Mouse (Mus musculus) forebrain, embryonic 12.5 days (tissue): ENCODE results near the gene Dazap2. TPM values are rescaled to one million over a fixed set of nuclear protein-coding genes. Genes with fewer than 3 reads are reported as not detected.
"Not testable (repeated sequence)": the region's sequence is repeated elsewhere in the genome, so short reads cannot be mapped to it uniquely, and the experiment has no call there.

Experiments
- ATAC-seq: fragments of 200-750 bp; cut with Nextera tagmentation; 2 replicates; pipeline ENCODE4 v1.8.0; 2017; ENCODE audit warnings: moderate TSS enrichment; ENCODE audit not compliant: low FRiP score
- H3K27ac ChIP-seq: fragments of 300-500 bp; sonication (generic); 2 replicates; pipeline ENCODE4 v1.5.1; 2016; ENCODE audit warnings: mild to moderate bottlenecking
- H3K27me3 ChIP-seq: fragments of 300-500 bp; sonication (generic); 2 replicates; pipeline ENCODE4 v1.6.1; 2016; ENCODE audit warnings: mild to moderate bottlenecking
- H3K36me3 ChIP-seq: fragments of 300-500 bp; sonication (generic); replicated peaks from 2 replicates; pipeline ENCODE4 v1.6.1; 2016; ENCODE audit warnings: mild to moderate bottlenecking
- H3K4me1 ChIP-seq: fragments of 300-500 bp; sonication (generic); 2 replicates; pipeline ENCODE4 v1.6.1; 2016
- H3K4me2 ChIP-seq: fragments of 300-500 bp; sonication (generic); 2 replicates; pipeline ENCODE4 v1.6.1; 2016; ENCODE audit warnings: mild to moderate bottlenecking, moderate library complexity
- H3K4me3 ChIP-seq: fragments of 300-500 bp; sonication (generic); replicated peaks from 2 replicates; pipeline ENCODE4 v1.5.1; 2016; ENCODE audit warnings: mild to moderate bottlenecking
- H3K9ac ChIP-seq: fragments of 300-500 bp; sonication (generic); 2 replicates; pipeline ENCODE4 v1.6.1; 2016; ENCODE audit warnings: mild to moderate bottlenecking
- H3K9me3 ChIP-seq: fragments of 300-500 bp; sonication (generic); 2 replicates; pipeline ENCODE4 v1.6.1; 2016
- WGBS: fragments of 180-500 bp; shearing (Covaris S2); methylation state at CpG from one replicate; pipeline ENCODE4 v1.1.7; 2016; 5-methylcytosine and 5-hydroxymethylcytosine counted together
- polyA plus RNA-seq: library from polyadenylated mRNA; unstranded; fragments of >200 nt; fragmentation: Nextera tagmentation; extraction: Ambion mirVana; gene quantifications from 2 replicates; pipeline ENCODE4 v1.2.1, GENCODE M21; 2016

Gene Dazap2
- polyA plus RNA-seq, 1 experiment from 2014 or later = 197 TPM

DNA sequence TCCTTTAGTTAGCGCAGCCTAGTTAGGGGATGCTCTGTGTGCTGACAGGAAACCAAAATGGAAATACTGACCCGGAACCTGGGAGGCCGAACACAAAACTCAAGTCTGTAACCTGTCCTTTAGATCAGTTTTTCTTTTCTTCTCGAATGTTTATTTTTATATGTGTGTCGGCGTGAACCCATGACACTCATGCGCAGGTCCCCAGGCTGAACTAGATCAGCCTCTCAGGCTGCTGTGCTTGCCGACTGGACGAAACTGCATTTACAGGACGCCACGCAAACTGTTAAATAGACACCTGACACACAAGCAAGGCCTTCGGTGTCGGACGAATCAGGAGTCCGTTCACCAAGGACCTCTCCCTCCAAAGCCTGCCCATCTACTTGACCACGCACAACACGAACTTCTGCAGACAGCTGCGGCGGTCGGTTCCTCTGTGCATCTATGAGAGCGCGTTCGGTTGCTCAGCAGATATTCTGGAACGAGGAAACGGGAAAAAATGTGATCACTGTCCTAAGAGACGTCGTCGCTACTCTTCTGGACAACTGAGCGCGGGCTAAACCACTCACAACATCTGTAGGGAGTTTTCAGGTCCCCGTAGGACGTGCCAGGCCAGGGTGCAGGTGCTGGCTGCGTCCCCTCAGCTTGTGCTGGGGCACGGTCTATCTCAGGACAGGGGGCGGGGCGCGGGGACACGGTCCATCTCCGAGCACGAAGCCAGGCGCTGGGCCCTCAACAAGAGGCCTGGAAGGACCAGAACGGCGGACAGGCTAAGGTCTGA lies 742 bp upstream of the Dazap2 start:
- H3K9me3 ChIP-seq = no peaks in the 10 kb centered on the region
- peaks cover 21% of the 10 kb centered on the region for H3K36me3 ChIP-seq
- peak overlapping the region; percentile 73 for H3K4me2 ChIP-seq
- H3K9ac ChIP-seq = peak overlapping the region; percentile 87
- no peak for ATAC-seq
- 11% methylated on average over 43 of the region's 43 CpGs for WGBS
- H3K27ac ChIP-seq = peak overlapping the region; percentile 93
- H3K27me3 ChIP-seq = peaks cover 6% of the 10 kb centered on the region; the same call in 1 of the 2 replicates
- H3K4me3 ChIP-seq = peak overlapping the region; percentile 81
- peaks cover 26% of the 10 kb centered on the region for H3K4me1 ChIP-seq

DNA sequence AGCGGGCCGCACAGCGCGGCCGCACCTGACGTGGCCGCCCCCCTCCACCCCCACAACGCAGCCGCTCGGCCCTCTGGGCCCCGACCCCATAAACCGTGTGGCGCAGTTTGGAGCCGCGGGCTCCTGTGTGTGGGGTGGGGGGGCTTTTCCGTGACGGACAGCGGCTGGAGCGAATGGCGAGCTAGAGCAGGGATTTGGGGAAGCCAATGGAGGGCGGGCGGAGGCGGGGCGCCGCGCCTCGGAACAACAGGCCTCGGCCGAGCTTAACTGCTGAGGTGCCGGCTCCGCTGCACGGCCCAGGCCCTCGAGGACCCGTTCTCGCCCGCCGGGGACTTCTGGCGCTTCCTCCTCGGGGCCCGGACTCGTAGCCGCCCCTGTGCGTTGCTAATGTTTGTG lies 674 bp downstream of the Dazap2 start:
- Histone ChIP-seq H3K27me3 (no peaks in the 10 kb centered on the region; the same call in 1 of the 2 replicates), H3K36me3 (peaks cover 35% of the 10 kb centered on the region), H3K9me3 (no peaks in the 10 kb centered on the region), H3K27ac (peak overlapping the region; percentile 93), H3K4me1 (peaks cover 22% of the 10 kb centered on the region), H3K9ac (peak overlapping the region; percentile 87), H3K4me3 (peak overlapping the region; percentile 81), H3K4me2 (peak overlapping the region; percentile 85)
- WGBS = 1% methylated on average over 42 of the region's 43 CpGs
- ATAC-seq = peak; percentile 87

DNA sequence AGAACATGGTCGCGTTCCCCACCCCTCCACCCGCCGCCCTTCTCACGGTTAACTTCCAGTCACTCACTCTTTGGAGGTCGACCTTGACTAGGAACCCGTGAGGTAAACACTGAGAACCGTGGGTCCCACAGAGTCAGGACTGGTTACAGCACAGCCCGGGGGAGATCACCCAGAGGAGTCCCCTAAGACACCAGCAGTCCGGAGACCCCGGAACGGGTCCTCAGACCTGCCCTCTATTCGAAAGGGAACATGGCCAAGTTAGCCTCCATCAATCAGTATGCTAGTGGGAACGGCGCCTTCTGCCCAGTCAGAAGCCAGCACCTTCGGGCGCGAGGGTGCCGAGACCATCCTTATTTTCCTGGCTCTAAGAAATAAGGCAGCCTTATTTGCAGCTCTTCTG lies 1.1 kb downstream of the Dazap2 start:
- peak; percentile 16 for ATAC-seq
- H3K9ac ChIP-seq = peak overlapping the region; percentile 87
- 1% methylated on average over 19 of the region's 19 CpGs for WGBS

DNA sequence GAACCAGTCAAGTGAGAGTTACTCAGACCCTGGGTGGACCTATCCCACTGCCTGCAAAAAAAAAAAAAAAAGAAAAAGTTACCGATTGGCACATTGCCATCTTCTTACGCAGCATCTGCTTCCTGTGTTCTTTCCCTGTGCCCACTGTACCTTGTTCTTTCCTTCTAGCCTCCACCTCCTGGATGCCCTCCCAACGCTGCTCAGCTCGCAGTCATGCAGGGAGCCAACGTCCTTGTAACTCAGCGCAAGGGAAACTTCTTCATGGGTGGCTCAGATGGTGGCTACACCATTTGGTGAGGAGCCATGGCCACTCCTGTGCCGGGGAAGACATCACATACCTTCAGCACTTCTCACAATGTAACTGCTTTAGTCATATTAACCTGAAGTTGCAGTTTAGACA lies 4.1 kb downstream of the Dazap2 start:
- no peak for ATAC-seq
- Histone ChIP-seq H3K4me3 (no peak overlapping the region), H3K4me1 (peaks cover 15% of the 10 kb centered on the region), H3K9ac (no peak overlapping the region), H3K27ac (no peak overlapping the region), H3K4me2 (no peak overlapping the region), H3K9me3 (no peaks in the 10 kb centered on the region), H3K36me3 (peaks cover 43% of the 10 kb centered on the region), H3K27me3 (no peaks in the 10 kb centered on the region)
- 95% methylated on average over 7 of the region's 7 CpGs for WGBS

More for the DNA sequence above, 1.1 kb downstream of the Dazap2 start:
- Histone ChIP-seq H3K9me3 (no peaks in the 10 kb centered on the region), H3K4me1 (peaks cover 22% of the 10 kb centered on the region), H3K36me3 (peaks cover 37% of the 10 kb centered on the region), H3K27me3 (no peaks in the 10 kb centered on the region; the same call in 1 of the 2 replicates), H3K4me2 (peak overlapping the region; percentile 85), H3K27ac (peak overlapping the region; percentile 93), H3K4me3 (peak overlapping the region; percentile 81)

DNA sequence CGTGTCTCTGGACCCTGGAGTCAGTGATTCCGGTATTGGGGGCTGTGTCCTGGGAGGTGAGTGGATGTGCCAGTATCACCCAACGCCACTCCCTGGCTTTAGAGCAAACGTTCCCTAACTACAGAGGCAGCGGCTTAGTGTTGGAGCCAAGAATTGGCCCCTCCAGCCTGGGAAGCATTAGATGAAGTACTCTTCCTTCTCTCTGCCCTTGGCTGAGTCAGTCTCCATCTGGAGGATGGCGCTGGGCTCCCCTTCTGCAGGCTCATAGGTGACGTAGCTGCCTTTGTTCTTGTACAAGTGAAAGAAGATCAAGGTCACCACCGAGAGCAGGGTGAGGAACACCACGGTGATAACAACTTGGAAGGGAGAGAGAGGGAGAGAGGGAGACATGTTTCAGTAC lies 6.5 kb downstream of the Dazap2 start:
- H3K27me3 ChIP-seq, H3K27ac ChIP-seq, H3K4me2 ChIP-seq, H3K4me1 ChIP-seq, H3K9me3 ChIP-seq, H3K9ac ChIP-seq, H3K4me3 ChIP-seq, ATAC-seq: not testable (repeated sequence)
- WGBS = 82% methylated on average over 9 of the region's 9 CpGs
- H3K36me3 ChIP-seq = peaks cover 43% of the 10 kb centered on the region

DNA sequence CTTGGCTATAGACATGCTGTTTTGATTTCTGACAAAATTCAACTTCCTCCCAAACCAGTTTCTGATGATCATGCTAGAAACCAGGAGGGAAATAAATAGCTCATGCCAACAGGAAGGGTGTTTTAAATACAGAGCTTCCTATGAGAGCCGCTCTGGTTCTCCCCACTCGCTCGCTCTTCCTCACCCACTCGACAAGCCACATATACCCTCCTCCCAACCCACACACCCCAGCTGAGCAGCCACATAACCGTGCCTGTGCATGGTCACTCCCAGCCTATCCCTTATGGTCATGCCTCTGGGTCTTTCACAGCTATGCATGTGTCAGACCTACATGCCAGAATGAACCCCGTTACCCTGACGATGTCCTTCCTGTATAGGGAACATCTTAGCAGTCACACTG lies 7.0 kb downstream of the Dazap2 start:
- ATAC-seq = no peak
- no peak overlapping the region for H3K4me2 ChIP-seq
- H3K36me3 ChIP-seq = peaks cover 43% of the 10 kb centered on the region
- no peaks in the 10 kb centered on the region for H3K9me3 ChIP-seq
- H3K27me3 ChIP-seq = no peaks in the 10 kb centered on the region
- no peak overlapping the region for H3K4me3 ChIP-seq
- no peak overlapping the region for H3K9ac ChIP-seq
- H3K27ac ChIP-seq = no peak overlapping the region
- 91% methylated on average over 7 of the region's 7 CpGs for WGBS
- no peaks in the 10 kb centered on the region for H3K4me1 ChIP-seq

DNA sequence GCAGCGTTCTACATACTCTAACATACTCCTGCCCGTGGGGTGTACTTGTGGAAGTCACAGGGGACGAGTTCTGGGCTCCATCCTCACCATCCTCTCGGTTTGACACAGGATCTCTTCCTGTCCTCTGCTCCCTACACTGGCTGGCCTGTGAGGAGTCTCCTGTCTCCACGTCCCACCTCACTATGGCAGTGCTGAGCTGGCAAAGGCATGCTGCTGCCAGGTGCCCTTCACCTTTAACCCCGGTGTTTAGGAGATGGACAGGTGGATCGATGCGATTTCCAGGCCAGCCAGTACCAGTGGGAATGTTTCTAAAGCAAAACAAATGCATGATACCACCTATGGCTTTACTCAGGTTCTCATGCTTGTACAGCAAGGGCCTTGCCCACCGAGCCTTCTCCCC lies 8.6 kb downstream of the Dazap2 start:
- ATAC-seq = no peak
- H3K4me3 ChIP-seq = no peak overlapping the region
- H3K9me3 ChIP-seq = no peaks in the 10 kb centered on the region
- no peak overlapping the region for H3K27ac ChIP-seq
- H3K4me1 ChIP-seq = peaks cover 9% of the 10 kb centered on the region
- peaks cover 8% of the 10 kb centered on the region; the same call in 1 of the 2 replicates for H3K27me3 ChIP-seq
- WGBS = 89% methylated on average over 9 of the region's 9 CpGs
- H3K4me2 ChIP-seq = no peak overlapping the region
- peaks cover 29% of the 10 kb centered on the region for H3K36me3 ChIP-seq
- no peak overlapping the region for H3K9ac ChIP-seq

DNA sequence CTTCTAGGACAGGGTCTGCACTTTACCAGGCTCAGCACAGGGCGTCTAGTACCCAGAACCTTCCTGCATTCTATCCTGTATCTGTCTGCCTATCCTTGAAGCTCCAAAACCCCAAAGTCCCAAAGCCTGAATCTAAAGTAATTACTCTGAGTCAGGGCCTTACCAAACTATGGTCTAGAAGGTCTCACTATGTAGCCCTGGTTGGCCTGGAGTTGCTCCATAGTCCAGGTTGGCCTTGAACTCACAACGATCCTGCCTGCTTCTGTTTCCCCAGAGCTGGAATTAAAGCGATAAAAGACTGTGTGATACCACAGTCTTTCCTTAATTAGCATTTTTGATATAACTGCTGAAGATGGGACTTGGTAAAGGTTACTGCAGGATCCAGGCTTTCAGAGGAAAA lies 9.3 kb downstream of the Dazap2 start:
- Histone ChIP-seq H3K4me1 (peaks cover 9% of the 10 kb centered on the region), H3K4me3 (no peak overlapping the region), H3K4me2 (no peak overlapping the region), H3K27ac (no peak overlapping the region), H3K9ac (no peak overlapping the region), H3K27me3 (peaks cover 9% of the 10 kb centered on the region; the same call in 1 of the 2 replicates), H3K36me3 (peaks cover 22% of the 10 kb centered on the region), H3K9me3 (no peaks in the 10 kb centered on the region)
- 86% methylated on average over 3 of the region's 3 CpGs for WGBS
- ATAC-seq = no peak

DNA sequence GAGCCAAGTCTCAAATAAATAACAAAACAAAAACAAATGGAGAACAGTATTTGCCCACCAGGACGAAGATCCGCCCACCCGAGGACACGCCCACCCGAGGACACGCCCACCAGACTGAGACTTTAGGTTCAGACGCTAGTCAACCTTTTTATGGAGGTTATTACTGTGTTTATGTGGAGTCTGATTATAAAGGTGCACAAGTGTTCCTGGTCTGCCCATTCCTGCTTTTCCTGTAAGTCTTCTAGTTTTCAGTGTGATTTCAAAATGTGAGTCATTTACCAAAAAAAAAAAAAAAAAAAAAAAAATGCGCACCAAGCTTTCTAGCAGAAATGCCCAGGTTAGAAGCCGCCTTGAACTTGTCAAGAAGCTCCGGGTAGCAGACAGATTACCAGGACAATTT lies 12.1 kb downstream of the Dazap2 start:
- Histone ChIP-seq H3K36me3 (no peaks in the 10 kb centered on the region), H3K4me3 (no peak overlapping the region), H3K9me3 (no peaks in the 10 kb centered on the region), H3K27me3 (peaks cover 18% of the 10 kb centered on the region), H3K27ac (no peak overlapping the region), H3K4me1 (peaks cover 9% of the 10 kb centered on the region), H3K4me2 (no peak overlapping the region), H3K9ac (no peak overlapping the region)
- ATAC-seq = no peak
- WGBS = 17% methylated on average over 10 of the region's 10 CpGs

DNA sequence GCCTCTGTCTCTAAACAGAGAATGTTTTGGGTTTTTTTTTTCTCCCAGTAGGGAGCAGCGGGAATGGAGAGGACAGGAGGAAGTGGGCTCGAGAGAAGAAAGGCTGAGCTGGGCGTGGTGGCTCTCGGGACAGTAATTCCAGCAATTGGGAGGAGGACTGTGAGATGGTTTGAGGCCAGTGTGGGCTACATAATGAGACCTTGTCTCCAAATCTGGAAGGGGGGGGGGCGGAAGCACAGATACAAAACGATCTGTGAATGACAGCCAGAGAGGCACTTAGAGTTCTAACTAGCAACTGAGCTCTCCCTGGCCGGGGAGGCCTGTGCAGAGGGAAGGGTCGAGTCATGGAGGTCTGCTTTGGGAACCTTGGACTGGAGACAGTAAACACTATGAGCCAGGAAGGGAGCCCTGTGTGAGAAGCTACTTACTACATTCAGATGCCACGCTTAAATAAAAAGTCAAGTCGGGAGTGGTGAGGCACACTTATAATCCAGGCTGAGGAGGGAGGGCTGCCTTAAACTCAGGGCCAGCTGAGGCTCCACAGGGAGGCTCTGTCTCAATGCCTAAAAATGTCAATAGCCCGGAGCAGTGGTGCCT lies 12.7 kb downstream of the Dazap2 start:
- Histone ChIP-seq H3K36me3 (no peaks in the 10 kb centered on the region), H3K4me1 (peaks cover 9% of the 10 kb centered on the region), H3K4me3 (no peak overlapping the region), H3K27me3 (peaks cover 23% of the 10 kb centered on the region), H3K27ac (no peak overlapping the region), H3K4me2 (no peak overlapping the region), H3K9me3 (no peaks in the 10 kb centered on the region), H3K9ac (no peak overlapping the region)
- 2% methylated on average over 11 of the region's 11 CpGs for WGBS
- no peak for ATAC-seq

DNA sequence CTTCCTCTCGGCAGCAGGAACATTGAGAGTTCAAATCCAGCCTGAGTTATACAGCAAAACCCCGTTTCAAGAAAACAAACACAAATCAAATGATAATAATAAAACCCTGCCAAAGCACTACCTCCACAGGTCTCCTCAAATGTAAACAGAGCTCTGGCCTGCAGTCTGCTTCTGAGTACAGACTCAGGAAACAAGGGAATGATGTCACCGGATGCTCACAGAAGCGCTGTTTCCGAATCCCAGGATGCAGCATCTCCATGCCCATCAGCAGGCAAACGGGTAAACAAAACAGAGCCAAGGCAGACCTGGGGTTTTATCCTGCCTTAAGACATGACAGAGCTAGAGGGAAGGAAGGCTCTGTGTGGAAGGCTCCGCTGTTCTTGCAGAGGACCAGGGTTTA lies 13.6 kb downstream of the Dazap2 start:
- WGBS = 53% methylated on average over 7 of the region's 7 CpGs
- no peak overlapping the region for H3K27ac ChIP-seq

DNA sequence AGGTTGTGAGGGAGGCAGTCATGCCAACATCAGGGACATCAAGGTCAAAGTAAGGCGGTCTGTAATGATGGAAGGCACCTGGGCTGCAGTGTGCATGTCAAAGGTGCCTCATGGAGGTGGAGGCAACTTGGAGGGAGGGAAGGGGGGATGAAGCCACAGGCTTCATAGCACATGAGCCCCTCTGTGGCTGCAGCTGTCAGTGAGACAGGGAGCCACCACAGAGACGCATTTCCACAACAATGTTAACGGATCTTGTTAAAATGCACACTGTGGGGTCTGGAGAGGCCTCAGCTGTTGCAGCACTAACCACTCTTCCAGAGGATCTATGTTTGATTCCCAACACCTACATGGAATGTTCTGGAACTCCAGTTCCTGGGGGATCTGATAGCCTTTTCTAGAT lies 15.0 kb downstream of the Dazap2 start:
- Histone ChIP-seq H3K4me1 (peaks cover 9% of the 10 kb centered on the region), H3K36me3 (no peaks in the 10 kb centered on the region), H3K4me3 (no peak overlapping the region), H3K27ac (no peak overlapping the region), H3K4me2 (no peak overlapping the region), H3K27me3 (peaks cover 44% of the 10 kb centered on the region), H3K9me3 (no peaks in the 10 kb centered on the region), H3K9ac (no peak overlapping the region)
- ATAC-seq = no peak
- 45% methylated on average over 3 of the region's 3 CpGs for WGBS

More for the DNA sequence above, 13.6 kb downstream of the Dazap2 start:
- Histone ChIP-seq H3K36me3 (no peaks in the 10 kb centered on the region), H3K4me2 (no peak overlapping the region), H3K4me1 (peaks cover 9% of the 10 kb centered on the region), H3K9ac (no peak overlapping the region), H3K4me3 (no peak overlapping the region), H3K9me3 (no peaks in the 10 kb centered on the region), H3K27me3 (peaks cover 33% of the 10 kb centered on the region)
- ATAC-seq = no peak
